Mouse (Mus musculus) embryonic fibroblast, embryonic 13.5 days (primary cell): Measurements from ENCODE around the gene Zp3r.

Experiments used
- CTCF ChIP-seq: IDR thresholded peaks from 2 replicates; pipeline ENCODE4 v1.5.1; 2011; ENCODE audit warnings: mild to moderate bottlenecking, control low read depth, low read length, moderate library complexity, borderline replicate concordance; ENCODE audit not compliant: insufficient read depth
- POLR2A ChIP-seq: IDR thresholded peaks from 2 replicates; pipeline ENCODE4 v1.6.1; 2011; ENCODE audit warnings: low read depth, mild to moderate bottlenecking, control low read depth, low read length, moderate library complexity

- TF ChIP-seq CTCF (no peak), POLR2A (no peak)
These were observed 53.5 kb downstream of the Zp3r start for GRCm38 (mm10) chr1:130575962-130576361.
